Mouse (Mus musculus) C2C12 (cell line): ENCODE data around the gene Arhgap21.

ENCODE experiments used
- CEBPB ChIP-seq: IDR thresholded peaks from one replicate; pipeline ENCODE4 v1.6.1; 2011; ENCODE audit warnings: low read depth, mild to moderate bottlenecking, control low read depth, moderate library complexity
- CTCF ChIP-seq: IDR thresholded peaks from one replicate; pipeline ENCODE4 v1.5.1; 2011; ENCODE audit not compliant: control insufficient read depth, insufficient read depth, insufficient read length

GRCm38 (mm10) chr2:20968441-20969200, at the start of gene Arhgap21:
- TF ChIP-seq CTCF (no peak), CEBPB (no peak)
